Mouse (Mus musculus) urinary bladder, adult 2 months (tissue): Measurements from ENCODE around the gene Gcm1. TPM values are rescaled to one million over a fixed set of nuclear protein-coding genes. Genes with fewer than 3 reads are reported as not detected.
"Not testable (repeated sequence)": the region's sequence is repeated elsewhere in the genome, so short reads cannot be mapped to it uniquely, and the experiment has no call there.

ENCODE experiments used
- DNase-seq: peaks from one replicate; pipeline ENCODE4 v3.0.0; 2022; ENCODE audit warnings: low spot score
- polyA plus RNA-seq: library from polyadenylated mRNA; depleted of rRNA; stranded (reverse); fragments of >200 nt; gene quantifications from 2 replicates; pipeline ENCODE4 v1.2.3, GENCODE M21; 2012

Gcm1 gene
- polyA plus RNA-seq, 1 experiment, result not detected

DNA sequence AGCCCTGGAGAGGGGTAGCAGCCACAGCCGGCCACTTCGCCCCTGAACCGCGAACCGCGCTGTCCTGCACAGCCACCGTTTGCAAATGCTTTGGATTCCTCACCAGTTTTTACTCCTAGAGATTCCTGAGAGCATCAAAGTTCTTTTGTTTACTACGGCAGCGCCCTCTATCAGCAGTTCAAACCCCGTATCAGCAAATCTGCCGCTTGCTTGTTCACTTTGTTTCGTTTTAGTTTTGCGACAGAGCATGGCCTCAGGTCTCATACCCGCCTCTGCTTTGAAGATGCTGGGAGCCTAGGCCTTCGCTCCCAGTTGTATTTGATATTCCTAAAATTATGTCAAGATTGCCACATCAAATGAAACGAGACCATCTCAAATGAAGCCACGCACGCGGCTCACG is 5.0 kb upstream of the Gcm1 start:
- DNase-seq, result no peak

DNA sequence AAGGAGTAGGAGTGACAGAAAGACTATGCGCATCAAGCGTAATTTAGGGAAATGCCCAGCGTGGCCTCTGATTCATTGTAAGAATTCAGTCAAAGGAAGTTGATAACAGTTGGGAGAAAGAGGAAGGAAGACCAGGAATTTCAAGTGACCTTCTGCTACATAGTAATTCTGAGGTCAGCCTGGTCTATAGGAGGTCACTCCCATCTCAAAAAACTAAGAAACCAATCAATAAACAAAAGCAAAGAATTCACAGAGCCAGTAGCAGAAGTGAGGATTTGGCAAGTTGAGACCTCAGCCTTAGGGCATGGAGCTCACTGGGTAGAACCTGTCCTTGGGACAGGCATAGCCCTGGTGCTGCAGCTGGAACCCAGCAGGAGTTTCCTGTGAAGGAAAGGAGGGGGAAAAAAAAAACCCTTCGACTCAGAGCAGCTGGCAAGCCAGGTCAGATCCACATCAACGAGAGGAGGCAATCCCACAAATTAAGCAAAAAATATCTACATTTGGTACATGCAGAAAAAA is 1.2 kb upstream of the Gcm1 start:
- no peak for DNase-seq

DNA sequence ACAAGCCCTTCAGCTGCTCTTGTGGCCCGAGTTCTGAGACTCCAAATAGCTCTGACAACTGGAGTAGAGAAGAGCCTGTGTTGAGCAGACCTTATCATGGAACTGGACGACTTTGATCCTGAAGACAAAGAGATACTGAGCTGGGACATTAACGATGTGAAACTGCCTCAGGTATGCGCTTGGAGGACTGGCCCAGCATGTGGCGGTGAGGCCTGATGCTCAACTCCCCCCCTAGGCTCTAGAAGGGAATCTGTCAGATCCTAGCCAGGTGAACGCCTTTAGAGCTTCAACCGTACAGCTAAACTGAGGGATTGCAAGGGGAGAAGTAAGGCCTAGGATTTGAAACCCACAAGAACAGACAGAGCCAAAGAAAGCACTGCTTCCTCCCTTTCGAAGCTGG is 2.1 kb downstream of the Gcm1 start:
- DNase-seq, result no peak

DNA sequence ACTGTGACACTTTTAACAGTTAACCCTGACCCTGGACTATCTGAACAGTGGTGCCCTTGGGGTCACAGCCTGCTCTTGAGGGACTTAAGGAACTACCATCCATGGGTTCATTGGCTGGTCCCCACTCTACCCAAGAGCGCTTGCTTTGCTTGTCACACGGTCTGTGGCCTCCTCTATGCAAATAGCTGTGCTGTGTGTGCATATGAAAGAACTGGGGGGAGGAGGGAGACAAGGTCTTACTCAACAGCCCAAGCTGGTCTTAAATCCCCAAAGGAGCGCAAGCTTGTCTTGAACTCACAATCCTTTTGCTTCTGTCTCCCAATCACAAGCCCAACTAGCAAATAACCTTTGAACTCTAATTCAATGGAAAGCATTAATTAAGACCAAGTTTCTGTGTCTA is 2.6 kb downstream of the Gcm1 start:
- DNase-seq, result no peak

DNA sequence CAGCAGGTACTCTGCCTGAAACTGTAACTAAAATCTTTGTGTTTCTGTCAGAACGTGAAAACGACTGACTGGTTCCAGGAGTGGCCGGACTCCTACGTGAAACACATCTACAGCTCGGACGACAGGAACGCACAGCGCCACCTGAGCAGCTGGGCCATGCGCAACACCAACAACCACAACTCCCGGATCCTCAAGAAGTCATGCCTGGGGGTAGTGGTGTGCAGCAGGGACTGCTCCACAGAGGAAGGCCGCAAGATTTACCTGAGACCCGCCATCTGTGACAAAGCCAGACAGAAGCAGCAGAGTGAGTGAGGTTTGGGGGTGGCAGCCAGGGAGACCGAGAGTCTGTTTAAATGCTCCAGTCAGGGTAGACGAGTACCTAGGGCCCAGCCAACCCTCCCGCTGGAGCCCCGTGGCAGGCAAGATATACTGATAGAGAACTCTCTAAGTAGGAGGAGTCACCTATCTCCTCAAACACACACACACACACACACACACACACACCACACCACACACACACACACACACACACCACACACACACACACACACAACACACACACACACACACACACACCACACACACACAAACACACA is 7.9 kb downstream of the Gcm1 start:
- no peak for DNase-seq

DNA sequence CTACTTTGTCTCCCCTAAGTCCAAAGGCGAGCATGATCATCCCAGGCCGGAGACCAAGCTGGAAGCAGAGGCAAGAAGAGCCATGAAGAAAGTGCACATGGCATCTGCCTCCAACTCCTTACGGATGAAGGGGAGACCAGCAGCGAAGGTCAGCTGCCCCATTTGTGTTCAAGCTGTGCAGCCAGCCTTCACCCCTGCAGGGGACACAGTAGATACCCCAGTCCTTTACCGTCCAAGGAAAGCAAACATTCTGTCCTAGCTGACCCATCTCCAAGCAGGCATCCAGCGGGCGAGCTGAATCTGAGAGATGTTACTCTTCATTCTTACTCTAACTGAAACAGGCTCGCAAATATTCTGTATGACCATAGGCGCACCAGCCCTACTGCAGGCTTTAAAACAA is 10.7 kb downstream of the Gcm1 start:
- DNase-seq, result no peak

DNA sequence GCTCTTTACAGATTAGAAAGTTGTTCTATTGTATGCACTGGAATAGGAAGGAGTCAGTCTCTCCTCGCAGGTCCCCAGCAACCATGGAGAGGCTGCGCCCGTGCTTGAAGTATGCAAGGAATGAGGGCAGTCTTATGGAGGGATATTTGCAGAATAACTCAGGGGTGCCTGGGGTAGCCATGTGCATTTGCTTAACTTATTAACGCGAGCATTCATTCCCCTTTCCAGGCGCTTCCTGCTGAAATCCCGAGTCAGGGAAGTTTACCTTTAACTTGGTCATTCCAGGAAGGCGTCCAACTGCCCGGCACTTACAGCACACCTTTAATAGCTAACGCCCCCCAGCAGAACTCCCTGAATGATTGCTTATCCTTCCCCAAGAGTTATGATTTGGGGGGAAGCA is 12.4 kb downstream of the Gcm1 start:
- DNase-seq, result no peak

DNA sequence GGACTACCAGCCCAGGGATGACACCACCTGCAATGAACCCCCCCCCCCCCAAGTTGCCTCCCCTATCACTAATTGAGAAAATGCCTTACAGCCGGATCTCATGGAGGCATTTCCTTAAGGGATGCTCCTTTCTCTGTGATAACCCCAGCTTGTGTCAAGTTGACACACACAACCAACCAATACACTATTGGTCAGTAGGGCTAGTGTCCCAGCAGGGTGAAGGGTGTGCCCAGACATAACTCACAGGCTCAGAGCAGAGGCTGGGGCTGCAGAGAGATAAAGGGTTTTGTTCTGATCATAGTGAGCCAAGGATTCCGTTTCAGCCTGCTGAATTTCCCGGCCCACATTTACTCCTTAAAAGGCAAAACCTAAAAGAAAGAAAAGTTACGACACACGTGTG is 18.8 kb downstream of the Gcm1 start:
- DNase-seq, result no peak

DNA sequence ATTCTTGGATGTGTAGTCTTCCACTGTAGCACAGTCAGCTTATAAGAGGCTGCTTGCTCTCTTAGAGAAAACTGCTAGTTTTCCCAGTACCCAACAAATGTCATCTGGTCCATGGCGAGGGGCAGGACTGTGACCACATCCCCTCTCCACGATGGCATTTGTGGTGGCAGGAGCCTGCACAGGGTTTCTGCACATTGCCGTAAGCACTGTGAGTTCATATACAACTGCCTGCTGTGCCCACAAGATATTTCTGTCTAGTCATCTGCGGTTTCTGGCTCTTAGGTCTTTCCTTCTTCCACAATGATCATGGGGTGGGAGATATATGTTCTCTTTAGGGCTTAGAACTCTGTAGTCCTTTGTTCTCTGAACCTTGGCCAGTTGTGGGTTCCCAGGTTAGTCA is 19.9 kb downstream of the Gcm1 start:
- no peak for DNase-seq

DNA sequence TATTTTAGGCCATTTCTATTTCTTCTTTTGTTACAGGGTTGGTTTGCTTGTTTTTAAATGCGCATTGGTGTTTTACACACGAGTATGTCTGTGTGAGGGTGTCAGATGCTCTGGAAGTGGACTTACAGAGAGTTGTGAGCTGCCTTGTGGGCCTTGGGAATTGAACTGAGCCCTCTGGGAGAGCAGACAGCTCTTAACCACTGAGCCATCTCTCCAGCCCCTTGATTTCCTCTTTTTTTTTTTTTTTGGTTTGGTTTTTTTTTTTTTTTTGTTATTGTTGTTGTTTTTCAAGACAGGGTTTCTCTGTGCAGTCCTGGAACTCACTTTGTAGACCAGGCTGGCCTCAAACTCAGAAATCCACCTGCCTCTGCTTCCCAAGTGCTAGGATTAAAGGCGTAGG is 21.6 kb downstream of the Gcm1 start:
- not testable (repeated sequence) for DNase-seq

DNA sequence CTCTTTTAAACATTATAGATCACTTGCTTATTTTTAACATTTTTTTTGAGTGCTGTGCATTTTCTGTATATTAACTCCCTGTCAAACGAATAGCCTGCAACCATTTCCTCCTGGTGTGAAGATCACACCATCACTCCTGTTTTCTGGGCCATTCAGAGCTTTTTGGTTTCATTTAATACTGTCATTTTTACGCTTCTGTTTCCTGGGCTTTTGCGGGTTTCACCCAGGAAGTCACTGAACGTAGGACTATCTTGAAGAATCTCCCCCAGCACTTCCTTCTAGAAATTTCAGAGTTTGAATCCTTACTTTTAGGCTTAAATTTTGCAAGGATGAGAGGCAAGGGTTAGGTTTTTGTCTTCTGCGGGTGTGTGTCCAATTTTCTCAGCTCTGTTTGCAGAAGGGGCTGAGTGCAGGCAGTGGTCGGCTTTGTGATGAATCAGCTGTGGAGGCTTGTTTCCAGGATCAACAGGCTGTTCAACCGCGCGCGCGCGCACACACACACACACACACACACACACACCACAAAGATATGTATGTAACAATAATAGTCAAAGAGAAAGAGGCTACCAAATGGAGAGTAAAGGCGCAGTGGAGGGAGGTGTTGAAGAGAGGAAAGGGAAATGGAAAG is 22.1 kb downstream of the Gcm1 start:
- DNase-seq, result no peak

DNA sequence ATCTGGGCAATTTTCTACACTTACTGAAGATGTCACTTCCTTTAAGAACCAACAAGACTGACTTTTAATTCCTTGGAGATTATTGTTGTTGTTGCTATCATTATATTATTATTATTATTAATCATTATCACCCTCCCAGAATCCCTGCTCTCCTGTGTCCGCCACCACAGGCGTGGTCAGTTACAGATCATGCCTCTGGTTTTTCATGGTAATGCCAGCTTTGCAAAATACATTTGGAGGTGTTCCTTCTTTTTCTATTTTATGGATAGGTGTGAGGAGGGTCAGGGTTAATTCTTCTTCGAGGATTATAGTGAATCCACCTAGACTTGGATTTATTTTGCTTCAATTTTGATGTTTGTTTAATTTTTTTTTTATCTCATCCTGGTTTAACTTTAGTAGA is 23.5 kb downstream of the Gcm1 start:
- DNase-seq, result no peak

DNA sequence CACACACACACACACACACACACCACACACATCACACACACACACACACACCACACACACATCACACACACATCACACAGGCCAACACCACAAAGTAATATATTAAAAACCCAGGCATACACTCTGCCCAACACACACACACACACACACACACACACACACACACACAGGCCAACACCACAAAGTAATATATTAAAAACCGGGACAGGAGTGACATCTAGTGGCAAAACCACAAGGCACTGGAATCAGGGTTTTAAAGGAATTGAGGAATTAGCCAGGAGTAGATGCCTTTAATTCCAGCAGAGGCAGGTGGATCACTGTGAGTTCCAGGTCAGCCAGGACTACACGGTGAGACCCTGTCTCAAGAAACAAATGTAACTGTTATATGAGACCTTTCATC is 26.5 kb downstream of the Gcm1 start:
- no peak for DNase-seq

DNA sequence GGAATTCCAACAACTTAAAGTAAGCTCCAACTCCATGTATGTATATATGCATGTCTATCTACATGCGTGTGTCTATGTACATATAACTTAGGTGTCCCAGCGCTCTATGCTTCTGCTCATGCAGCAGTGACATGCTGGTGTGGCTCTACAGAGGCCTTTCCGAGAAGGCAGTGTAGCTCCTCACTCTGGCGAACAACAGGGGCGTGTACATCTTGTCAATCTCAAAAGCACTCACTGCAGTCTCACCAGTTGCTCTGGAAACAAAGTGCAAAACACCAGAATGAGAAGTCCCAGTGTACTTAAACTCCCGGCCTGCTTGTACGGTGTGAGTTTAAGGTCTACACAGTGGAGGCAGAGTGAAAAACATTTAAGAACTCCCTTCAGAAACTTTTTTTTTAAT is 30.1 kb downstream of the Gcm1 start:
- no peak for DNase-seq

DNA sequence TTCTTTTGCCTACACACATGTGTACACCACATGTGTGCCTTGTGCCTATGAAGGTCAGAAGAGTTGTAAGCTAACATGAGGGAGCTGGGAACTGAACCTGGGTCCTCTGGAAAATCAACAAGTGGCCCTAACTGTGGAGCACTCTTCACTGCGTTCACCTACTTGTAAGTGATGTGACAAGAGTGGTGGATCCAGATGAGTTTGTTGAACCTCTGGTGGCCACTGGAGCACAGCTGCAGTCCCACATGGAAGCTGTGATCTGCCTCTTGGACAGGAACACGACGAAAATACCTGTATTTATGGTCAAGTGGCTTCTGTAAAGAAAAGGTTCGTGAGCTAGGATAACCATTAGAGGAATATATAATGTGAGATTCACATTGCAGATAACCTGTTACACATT is 32.6 kb downstream of the Gcm1 start:
- DNase-seq, result no peak

DNA sequence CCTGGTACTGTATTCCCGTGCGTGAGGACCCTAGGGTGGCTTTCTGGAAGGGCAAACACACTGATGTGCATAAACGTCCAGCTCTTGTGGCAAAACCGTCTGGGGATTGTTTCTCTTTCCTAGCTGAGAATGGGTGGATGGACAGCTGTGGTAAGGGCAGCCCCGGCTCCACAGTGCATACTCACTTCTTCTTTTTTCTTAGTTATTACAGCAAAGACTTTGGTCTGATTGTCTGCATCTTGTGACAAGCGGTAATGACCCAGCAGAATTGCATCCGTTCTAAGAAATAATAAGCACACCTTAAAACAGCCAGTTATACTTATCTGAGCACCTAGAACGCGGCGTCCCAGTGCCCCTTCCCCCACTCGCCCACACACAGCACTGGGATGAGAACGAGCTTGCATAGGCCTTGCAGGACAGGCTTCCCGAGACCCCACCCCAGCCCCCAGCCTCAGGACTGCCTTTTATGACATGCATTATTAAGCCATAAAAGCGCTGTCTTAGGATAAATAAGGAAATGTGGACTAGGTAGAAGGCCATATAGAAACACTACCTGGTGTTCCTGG is 34.1 kb downstream of the Gcm1 start:
- no peak for DNase-seq

DNA sequence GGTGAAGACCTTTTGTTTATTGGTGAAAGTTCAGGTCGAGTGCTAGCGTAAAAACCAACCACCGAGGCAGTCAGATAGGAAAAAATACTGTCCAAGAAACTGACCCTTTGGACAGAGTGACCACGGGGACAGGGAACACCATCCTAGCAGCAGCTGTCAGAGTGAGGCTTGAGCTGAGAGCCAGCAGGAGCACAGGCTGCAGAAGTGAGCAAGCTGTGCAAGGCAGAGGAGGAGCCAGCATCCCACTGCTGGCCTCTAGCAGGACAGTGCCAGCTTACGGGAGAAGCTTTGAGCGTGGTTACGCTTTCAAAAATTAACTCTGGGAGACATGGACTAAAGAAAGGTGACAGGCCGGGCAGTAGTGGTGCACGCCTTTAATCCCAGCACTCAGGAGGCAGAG is 36.0 kb downstream of the Gcm1 start:
- no peak for DNase-seq

DNA sequence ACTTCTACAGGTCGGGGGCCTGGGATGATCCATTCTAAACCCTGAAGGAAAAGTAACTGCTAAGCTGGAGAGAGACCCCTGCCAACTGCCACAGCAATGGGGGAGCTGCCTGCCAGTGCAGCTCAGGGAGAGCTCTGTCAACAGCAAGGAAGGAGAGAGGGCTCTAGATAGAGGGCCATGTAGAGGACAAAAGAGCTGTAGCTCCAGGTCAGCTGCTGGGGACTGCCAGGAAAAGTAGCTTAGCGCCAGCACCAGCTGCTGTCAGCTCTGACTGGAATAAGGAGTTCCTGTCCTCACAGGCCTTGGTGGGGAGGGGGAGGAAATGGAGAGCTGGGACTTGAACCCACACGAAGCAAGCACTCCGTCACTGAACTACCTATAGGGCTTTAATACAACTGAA is 36.8 kb downstream of the Gcm1 start:
- no peak for DNase-seq

DNA sequence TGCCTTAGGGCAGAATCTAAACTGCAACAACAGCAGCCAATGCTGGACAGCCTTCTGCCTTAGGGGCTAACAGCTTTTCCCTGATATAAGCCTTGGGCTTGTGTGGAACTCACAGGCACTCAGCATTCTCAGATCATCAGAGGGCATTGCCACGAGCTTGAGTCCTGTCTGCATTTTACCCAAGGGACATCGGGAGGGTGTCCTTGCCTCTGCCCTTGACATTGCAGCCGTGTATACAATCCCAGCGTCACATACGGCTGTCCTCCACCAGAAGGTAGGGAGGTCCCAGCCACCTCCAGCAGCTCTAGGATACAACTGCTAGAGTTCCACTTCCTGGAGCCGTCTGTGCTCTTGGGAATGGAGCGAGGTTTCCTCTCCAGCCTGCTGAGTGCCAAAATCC is 37.2 kb downstream of the Gcm1 start:
- no peak for DNase-seq

DNA sequence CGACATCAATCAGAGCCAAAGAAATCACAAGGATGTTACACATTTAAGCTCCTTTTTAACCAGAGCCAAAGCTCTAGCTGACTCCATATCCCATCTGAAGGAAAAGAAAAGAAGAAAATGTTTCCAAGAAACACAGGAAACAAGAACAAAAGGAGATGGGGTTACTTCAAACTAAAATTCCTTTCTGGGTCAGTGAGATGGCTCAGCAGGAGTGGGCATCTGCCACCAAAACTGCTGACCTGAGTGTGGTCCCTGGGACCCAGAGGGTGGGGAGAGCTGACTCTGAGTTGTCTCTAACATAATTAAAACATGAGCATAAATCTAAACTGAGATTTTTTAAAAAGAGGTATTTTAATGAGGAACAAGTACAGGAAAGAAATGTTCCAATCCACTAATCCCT is 38.2 kb downstream of the Gcm1 start:
- DNase-seq, result no peak

DNA sequence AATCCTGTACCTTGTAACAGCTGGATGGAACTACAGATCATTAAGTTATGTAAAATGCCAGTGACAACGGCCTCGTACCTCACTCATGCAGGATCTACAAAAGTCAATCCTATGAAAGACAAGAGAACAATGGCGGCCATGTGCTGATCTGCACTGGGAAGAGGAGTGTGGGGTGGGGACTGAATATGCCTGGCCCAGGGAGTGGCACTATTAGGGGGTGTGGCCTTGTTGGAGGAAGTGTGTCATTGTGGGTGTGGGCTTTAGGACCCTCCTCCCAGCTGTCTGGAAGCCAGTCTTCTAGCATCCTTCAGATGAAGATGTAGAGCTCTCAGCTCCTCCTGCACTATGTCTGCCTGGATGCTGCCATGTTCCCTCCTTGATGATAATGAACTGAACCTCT is 38.9 kb downstream of the Gcm1 start:
- DNase-seq, result no peak

DNA sequence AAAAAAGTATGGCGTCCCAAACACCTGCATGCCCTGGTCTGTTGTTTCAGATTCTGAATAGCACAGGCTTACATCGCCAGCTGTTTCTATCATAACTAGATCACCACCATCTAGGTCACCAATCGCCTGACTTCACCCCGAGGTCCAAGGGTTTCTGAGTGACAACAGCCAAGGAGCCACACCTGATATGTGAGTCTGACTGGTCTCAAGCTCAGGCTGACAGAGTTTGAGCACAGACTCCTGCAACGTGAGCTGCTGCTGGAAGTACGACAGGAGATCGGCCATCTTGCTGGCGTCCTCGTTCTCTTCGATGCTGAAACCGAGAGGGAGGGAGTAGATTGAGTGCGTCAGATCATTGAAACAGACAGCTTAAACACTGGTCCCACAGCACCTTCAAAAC is 44.0 kb downstream of the Gcm1 start:
- no peak for DNase-seq

DNA sequence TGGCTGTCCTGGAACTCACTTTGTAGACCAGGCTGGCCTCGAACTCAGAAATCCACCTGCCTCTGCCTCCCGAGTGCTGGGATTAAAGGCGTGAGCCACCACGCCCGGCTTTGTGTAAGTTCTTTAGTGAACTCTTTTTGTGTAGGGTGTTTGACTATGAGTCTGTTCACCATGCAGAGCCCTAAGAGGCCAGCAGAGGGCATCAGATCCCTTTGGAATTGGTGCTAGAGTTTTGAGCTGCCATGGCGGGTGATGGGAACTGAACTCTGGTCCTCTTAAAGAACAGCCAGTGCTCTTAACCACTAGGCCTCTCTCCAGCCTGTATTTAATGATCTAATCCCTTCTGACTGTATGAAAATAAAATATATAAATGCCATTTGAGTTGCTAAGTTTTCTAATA is 44.7 kb downstream of the Gcm1 start:
- DNase-seq, result no peak

DNA sequence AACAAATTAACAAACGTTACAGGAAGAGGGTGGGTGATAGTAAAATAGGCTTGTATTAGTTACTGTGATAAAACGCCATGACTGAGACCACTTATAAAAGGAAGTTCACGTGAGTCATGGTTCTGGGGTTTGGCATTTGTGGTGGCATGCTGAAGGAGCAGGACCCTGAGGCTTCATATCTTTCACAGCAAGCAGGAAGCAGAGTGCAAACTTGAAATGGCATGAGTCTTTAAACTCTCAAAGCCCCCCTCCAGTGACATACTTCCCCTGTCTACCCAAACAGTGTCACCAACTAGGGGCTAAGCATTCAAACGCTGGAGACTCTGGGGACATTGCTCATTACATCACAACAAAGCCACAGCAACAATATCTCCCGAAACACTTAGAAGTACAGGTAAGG is 49.2 kb downstream of the Gcm1 start:
- no peak for DNase-seq
